Mouse (Mus musculus) liver, embryonic 16.5 days (tissue): ENCODE data around the gene Lipa. TPM values are rescaled to one million over a fixed set of nuclear protein-coding genes. Genes with fewer than 3 reads are reported as not detected.

Experiments used
- ATAC-seq: fragments of 200-750 bp; cut with Nextera tagmentation; 2 replicates; pipeline ENCODE4 v1.8.0; 2017; ENCODE audit warnings: low read depth, mild to moderate bottlenecking, moderate number of reproducible peaks, moderate library complexity
- H3K27ac ChIP-seq: fragments of 300-500 bp; sonication (generic); 2 replicates; pipeline ENCODE4 v1.5.1; 2014; ENCODE audit warnings: mild to moderate bottlenecking, low read length
- H3K27me3 ChIP-seq: fragments of 300-500 bp; sonication (generic); 2 replicates; pipeline ENCODE4 v1.6.1; 2014; ENCODE audit warnings: low read depth, low read length, mixed read lengths; ENCODE audit not compliant: control insufficient read depth, insufficient read depth
- H3K36me3 ChIP-seq: fragments of 300-500 bp; sonication (generic); 2 replicates; pipeline ENCODE4 v1.6.1; 2014; ENCODE audit warnings: mild to moderate bottlenecking; ENCODE audit not compliant: control insufficient read depth, insufficient read depth
- H3K4me1 ChIP-seq: fragments of 300-500 bp; sonication (generic); 2 replicates; pipeline ENCODE4 v1.6.1; 2014; ENCODE audit warnings: low read depth, low read length, mixed read lengths; ENCODE audit not compliant: control insufficient read depth
- H3K4me2 ChIP-seq: fragments of 300-500 bp; sonication (generic); 2 replicates; pipeline ENCODE4 v1.6.1; 2014; ENCODE audit warnings: low read depth, low read length, mixed read lengths
- H3K4me3 ChIP-seq: fragments of 300-500 bp; sonication (generic); 2 replicates; pipeline ENCODE4 v1.5.1; 2014; ENCODE audit warnings: low read depth, mild to moderate bottlenecking, low read length
- H3K9ac ChIP-seq: fragments of 300-500 bp; sonication (generic); 2 replicates; pipeline ENCODE4 v1.6.1; 2014; ENCODE audit warnings: low read depth, low read length
- H3K9me3 ChIP-seq: fragments of 300-500 bp; sonication (generic); replicated peaks from 2 replicates; pipeline ENCODE4 v1.6.1; 2016; ENCODE audit warnings: low read length; ENCODE audit not compliant: control insufficient read depth
- WGBS: fragments of 180-500 bp; shearing (Covaris S2); extraction: QIAGEN DNeasy Blood & Tissue Kit; methylation state at CpG from one replicate; pipeline ENCODE4 v1.1.7; 2014; ENCODE audit not compliant: insufficient replicate concordance; 5-methylcytosine and 5-hydroxymethylcytosine counted together
- polyA plus RNA-seq: library from polyadenylated mRNA; unstranded; fragments of >200 nt; fragmentation: Nextera tagmentation; extraction: Ambion mirVana; gene quantifications from 2 replicates; pipeline ENCODE4 v1.2.1, GENCODE M21; 2015

Gene Lipa
- polyA plus RNA-seq, 1 experiment from 2014 or later, result 53.1 TPM

GRCm38 (mm10) chr19:34554061-34554460, 26.8 kb upstream of the Lipa start:
- Histone ChIP-seq H3K27ac (no peak overlapping the region), H3K27me3 (no peaks in the 10 kb centered on the region), H3K4me2 (no peak overlapping the region), H3K4me3 (no peak overlapping the region), H3K4me1 (peaks cover 9% of the 10 kb centered on the region), H3K9me3 (no peaks in the 10 kb centered on the region), H3K36me3 (no peaks in the 10 kb centered on the region), H3K9ac (no peak overlapping the region)
- no peak for ATAC-seq

DNA sequence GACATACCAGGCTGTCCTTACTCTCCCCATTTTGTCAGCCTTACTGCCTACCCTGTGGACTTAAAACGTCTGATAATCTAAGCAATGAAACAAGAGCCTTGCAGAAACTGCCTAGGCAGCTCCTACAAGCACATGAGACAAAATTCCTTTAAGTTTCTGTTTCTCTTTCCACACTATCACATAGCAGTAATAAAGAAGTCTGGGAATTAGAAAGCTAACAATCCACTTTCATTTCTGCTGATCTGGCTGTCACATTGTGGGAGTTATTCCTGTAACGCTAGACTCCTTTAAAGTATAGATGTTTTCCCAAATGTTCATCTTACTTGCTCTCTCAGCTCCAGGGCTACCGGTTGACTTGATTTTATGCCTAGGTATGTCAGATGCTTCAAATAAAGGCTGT, 26.2 kb upstream of the Lipa start:
- H3K27ac ChIP-seq, result no peak overlapping the region
- H3K9me3 ChIP-seq, result no peaks in the 10 kb centered on the region
- H3K36me3 ChIP-seq, result no peaks in the 10 kb centered on the region
- WGBS, result 64% methylated on average over 3 of the region's 3 CpGs
- H3K4me2 ChIP-seq, result no peak overlapping the region
- H3K9ac ChIP-seq, result no peak overlapping the region
- H3K27me3 ChIP-seq, result no peaks in the 10 kb centered on the region
- no peak for ATAC-seq
- no peak overlapping the region for H3K4me3 ChIP-seq
- peaks cover 9% of the 10 kb centered on the region for H3K4me1 ChIP-seq

- H3K27me3 ChIP-seq, result no peaks in the 10 kb centered on the region
- WGBS, result 67% methylated on average over 6 of the region's 6 CpGs
- no peak overlapping the region for H3K4me2 ChIP-seq
- no peak for ATAC-seq
- no peaks in the 10 kb centered on the region for H3K36me3 ChIP-seq
- H3K9ac ChIP-seq, result no peak overlapping the region
- peaks cover 9% of the 10 kb centered on the region for H3K4me1 ChIP-seq
- H3K4me3 ChIP-seq, result no peak overlapping the region
- no peak overlapping the region for H3K27ac ChIP-seq
- no peaks in the 10 kb centered on the region for H3K9me3 ChIP-seq
Observed at GRCm38 (mm10) chr19:34553021-34553420, 25.7 kb upstream of the Lipa start.

GRCm38 (mm10) chr19:34551981-34552380, 24.7 kb upstream of the Lipa start:
- no peaks in the 10 kb centered on the region for H3K36me3 ChIP-seq
- peaks cover 9% of the 10 kb centered on the region for H3K4me1 ChIP-seq
- H3K27me3 ChIP-seq, result no peaks in the 10 kb centered on the region
- no peak for ATAC-seq
- no peak overlapping the region for H3K4me3 ChIP-seq
- WGBS, result 57% methylated on average over 5 of the region's 5 CpGs
- no peak overlapping the region for H3K27ac ChIP-seq
- no peak overlapping the region for H3K9ac ChIP-seq
- H3K4me2 ChIP-seq, result peak overlapping the region; percentile 12
- H3K9me3 ChIP-seq, result no peaks in the 10 kb centered on the region

DNA sequence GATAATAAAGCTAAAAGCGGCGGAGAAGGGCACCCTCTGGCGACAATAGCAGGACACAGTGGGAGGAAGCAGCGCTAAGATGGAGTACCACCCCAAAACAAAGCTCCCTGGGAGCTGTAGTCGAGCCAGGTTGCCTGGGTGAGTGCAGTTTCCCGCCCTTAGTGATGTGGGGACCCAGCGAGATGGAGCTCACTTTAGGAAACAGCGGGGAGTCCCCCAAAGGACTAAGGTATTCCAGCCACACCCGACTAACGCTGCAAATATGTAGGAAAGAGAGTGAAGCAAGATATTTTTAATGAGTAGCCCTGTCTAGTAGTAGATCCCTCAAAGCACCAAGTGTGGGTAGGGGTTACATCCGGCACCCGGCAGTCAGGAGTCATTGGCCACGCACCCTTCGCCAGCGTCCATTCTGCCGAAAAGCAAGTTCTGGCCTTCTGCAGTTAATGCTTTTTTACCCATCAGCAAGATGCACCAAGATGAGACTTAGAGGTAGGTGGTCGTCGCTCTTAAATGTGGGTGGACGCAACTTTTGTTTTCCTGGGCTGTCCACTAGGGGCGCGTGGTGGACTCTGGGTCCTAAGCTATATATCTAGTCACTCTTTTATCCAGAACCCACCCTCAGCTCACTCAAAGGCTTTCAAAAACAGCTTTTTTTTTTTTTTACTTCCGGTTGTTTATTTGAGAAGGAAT, 23.4 kb upstream of the Lipa start, which contains the start of gene Ifit2:
Ifit2 (plus strand) TSS at position 161 of the 690 bp plus-strand sequence.
- H3K4me1 ChIP-seq, result peaks cover 9% of the 10 kb centered on the region
- H3K9ac ChIP-seq, result peak within 1 kb of the TSS; percentile 42
- peak; percentile 91 for ATAC-seq
- peak within 1 kb of the TSS; percentile 63 for H3K4me3 ChIP-seq
- 0 out of 2 replicates have a peak within 1 kb of the TSS, but pooled peaks have one; percentile 3 for H3K27ac ChIP-seq
- H3K4me2 ChIP-seq, result peak within 1 kb of the TSS; percentile 80
- no peaks in the 10 kb centered on the region for H3K9me3 ChIP-seq
- under 1% methylated on average over 22 of the region's 22 CpGs for WGBS
- no peaks in the 10 kb centered on the region for H3K36me3 ChIP-seq
- H3K27me3 ChIP-seq, result no peaks in the 10 kb centered on the region

GRCm38 (mm10) chr19:34550205-34550533, 22.9 kb upstream of the Lipa start:
- no peak overlapping the region for H3K27ac ChIP-seq
- H3K4me3 ChIP-seq, result peak overlapping the region; percentile 63
- H3K36me3 ChIP-seq, result no peaks in the 10 kb centered on the region
- peak overlapping the region; percentile 42; the same call in 1 of the 2 replicates for H3K9ac ChIP-seq
- peak overlapping the region; percentile 80 for H3K4me2 ChIP-seq
- no peak for ATAC-seq
- no peaks in the 10 kb centered on the region for H3K9me3 ChIP-seq
- 23% methylated on average over 4 of the region's 4 CpGs for WGBS
- H3K27me3 ChIP-seq, result no peaks in the 10 kb centered on the region
- H3K4me1 ChIP-seq, result peaks cover 9% of the 10 kb centered on the region

GRCm38 (mm10) chr19:34547976-34548375, 20.7 kb upstream of the Lipa start:
- Histone ChIP-seq H3K27ac (no peak overlapping the region), H3K4me2 (no peak overlapping the region), H3K27me3 (no peaks in the 10 kb centered on the region), H3K9ac (no peak overlapping the region), H3K4me3 (no peak overlapping the region), H3K36me3 (no peaks in the 10 kb centered on the region), H3K9me3 (no peaks in the 10 kb centered on the region), H3K4me1 (peaks cover 9% of the 10 kb centered on the region)
- 0 out of 2 replicates have a peak, but pooled peaks have one; percentile 16 for ATAC-seq
- 16% methylated on average over 7 of the region's 7 CpGs for WGBS

DNA sequence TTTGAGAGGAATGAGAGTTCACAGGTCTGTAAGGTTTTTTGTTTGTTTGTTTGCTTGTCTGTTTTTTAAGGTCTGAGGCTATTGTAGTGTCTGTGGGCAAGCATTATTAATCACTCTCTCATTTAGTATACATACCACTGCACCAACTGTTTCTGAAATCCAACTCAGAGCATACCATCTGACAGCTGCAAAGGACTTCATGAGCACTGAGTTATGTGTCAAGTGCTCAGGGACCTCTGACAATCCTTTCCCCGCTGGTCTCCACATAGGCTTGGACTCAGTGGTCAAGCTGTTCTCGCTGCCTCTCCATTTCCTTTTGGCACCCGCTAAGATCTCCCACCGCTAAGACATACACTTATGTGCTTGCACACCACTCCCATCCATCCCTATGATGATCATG, 18.9 kb upstream of the Lipa start:
- 73% methylated on average over 4 of the region's 4 CpGs for WGBS
- H3K9ac ChIP-seq, result no peak overlapping the region

GRCm38 (mm10) chr19:34539422-34539821, 12.1 kb upstream of the Lipa start:
- no peak for ATAC-seq
- Histone ChIP-seq H3K9ac (no peak overlapping the region), H3K9me3 (no peaks in the 10 kb centered on the region), H3K36me3 (no peaks in the 10 kb centered on the region), H3K4me3 (no peak overlapping the region), H3K27ac (no peak overlapping the region), H3K4me2 (no peak overlapping the region), H3K27me3 (no peaks in the 10 kb centered on the region), H3K4me1 (no peaks in the 10 kb centered on the region)
- WGBS, result 41% methylated on average over 1 of the region's 1 CpGs

More for the DNA sequence above, 18.9 kb upstream of the Lipa start:
- Histone ChIP-seq H3K4me3 (no peak overlapping the region), H3K9me3 (no peaks in the 10 kb centered on the region), H3K27me3 (no peaks in the 10 kb centered on the region), H3K36me3 (no peaks in the 10 kb centered on the region), H3K4me1 (peaks cover 5% of the 10 kb centered on the region), H3K4me2 (no peak overlapping the region), H3K27ac (no peak overlapping the region)
- ATAC-seq, result no peak
